Mouse (Mus musculus): ENCODE data around the gene Mgat4b. TPM values are rescaled to one million over a fixed set of nuclear protein-coding genes. Genes with fewer than 3 reads are reported as not detected.
A peak's percentile ranks its signal among the peaks of the same experiment; 100 is the strongest.

The Mgat4b gene
- polyA plus RNA-seq, 2 experiments from 2014 or later, result 1.0 to 1.2 TPM

DNA sequence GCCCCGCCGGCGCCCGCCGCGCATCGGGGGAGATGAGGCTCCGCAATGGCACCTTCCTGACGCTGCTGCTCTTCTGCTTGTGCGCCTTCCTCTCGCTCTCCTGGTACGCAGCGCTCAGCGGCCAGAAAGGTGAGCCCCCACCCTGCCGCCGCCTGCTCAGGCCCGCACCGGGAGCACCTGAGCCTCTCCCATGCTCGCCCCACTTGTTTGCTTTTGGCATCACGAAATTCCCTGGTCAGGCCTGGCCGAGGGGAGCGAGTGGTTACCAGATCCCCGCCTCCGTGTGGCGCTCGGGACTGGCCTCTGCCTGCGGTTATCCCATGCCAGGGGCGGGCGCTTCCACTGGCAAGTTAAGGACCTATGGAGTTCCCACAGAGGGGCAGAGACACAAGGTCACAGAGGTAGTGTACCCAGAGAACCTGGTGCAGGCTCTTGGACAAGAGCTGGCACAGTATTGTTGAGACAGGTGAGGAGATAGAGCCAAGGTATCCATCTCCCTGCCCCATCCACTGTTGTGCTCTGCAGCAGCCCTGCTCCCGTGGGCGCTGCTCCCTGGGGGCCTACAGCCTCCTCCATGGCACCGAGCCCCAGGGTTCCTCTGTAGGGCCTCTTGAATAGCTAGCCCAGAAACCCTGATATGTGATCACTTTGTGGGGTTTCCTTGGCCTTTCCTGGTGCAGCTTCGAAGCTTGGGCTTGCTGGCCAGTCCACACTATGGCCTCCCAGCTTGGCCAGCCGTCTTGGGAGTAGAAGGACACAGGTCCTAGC, 15.1 kb downstream of the Mgat4b start:
- peak; percentile 8 for ATAC-seq

GRCm38 (mm10) chr11:50226406-50226805, 15.7 kb downstream of the Mgat4b start:
- ATAC-seq, result no peak

DNA sequence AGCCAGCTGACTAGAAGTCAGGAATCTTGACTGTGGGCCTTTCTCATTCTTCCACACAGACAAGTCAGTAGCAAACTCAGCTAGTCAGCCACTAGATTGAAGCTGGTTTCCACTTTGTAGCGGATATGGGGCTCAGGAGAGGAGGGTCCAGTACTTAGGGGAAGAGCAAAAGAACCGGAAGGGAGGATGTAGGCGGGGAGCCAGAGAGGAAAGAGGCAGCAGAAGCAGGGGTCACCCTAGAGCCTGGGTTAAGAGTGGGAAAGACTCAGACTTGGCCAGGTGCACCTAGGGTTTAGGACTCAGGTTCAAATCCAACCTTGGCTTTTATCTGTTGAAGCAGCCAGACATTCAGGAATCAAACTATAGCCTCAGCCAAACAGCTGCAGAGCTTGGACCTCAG, 16.5 kb downstream of the Mgat4b start:
- no peak for ATAC-seq

DNA sequence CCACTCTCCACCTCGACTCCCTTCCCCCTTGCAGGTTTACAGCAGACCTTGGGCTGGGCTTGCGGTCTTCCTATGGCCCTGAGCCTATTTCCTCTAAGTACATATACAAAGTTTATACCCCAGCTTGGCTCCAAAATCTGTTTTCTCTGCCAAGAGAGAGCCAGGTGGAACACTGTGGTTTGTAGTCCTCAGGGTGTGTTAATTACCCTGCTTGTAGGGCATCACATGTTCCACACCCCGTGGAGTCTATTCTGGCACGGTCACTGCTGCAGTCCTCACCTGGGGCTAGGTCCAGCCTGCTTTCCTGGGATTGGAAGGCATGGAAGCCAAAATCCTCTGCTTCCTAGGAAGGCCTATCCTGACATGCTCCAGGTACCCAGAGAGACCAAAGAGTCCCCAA, 17.0 kb downstream of the Mgat4b start:
- no peak for ATAC-seq

- no peak for ATAC-seq
Measured at GRCm38 (mm10) chr11:50228772-50229171, 18.1 kb downstream of the Mgat4b start.

DNA sequence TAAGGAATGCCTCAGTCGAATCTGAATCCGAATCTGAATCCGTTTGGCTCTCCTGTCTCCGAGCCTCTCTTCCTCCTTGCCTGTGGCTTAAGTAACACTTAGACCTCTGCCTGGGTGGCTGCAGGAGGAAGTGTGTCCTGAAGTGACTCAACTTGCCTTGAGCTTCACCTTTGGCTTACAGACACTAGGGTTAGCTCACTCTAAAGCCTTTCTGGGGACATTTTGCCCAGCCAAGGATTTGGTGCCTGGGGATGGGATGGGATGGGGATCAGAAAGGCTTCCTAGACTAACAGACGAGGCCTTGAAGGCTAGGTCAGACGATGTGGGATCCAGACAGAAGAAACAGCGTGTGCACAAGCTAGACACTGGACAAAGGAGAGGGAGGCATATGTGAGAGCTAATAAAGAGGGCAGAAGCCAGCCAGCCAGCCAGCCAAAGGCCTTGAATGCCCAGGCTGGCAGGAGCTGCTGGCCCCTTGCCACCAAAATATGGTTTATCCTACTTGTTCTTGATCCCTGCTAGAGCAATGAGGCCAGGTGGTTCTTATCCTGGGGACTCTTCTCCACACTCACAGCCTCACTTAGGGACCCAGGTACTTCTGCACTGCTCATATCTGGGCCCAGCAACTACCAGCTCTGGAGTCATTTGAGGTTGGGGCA, 18.7 kb downstream of the Mgat4b start:
- no peak for ATAC-seq

GRCm38 (mm10) chr11:50230481-50231304, 20.0 kb downstream of the Mgat4b start:
- ATAC-seq, result peak; percentile 29

DNA sequence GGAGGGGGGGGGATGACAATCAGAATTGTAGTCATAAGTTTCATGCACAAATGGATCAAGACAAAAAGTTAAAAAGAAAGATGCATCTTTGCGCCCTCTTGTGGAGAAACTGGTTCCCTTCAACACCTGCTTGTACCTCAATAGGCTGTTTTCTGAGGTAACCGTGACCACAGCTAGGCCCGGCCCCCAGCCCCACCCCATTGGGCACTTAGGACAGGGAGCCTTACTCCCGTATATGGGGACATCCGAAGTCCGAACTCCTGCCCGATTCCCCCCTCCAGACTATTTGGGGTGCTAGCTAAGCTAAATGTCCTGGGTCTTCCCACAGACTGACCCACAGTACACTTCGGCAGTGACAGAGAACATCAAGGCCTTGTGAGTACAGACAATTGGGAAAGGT, 20.7 kb downstream of the Mgat4b start:
- peak; percentile 51 for ATAC-seq

DNA sequence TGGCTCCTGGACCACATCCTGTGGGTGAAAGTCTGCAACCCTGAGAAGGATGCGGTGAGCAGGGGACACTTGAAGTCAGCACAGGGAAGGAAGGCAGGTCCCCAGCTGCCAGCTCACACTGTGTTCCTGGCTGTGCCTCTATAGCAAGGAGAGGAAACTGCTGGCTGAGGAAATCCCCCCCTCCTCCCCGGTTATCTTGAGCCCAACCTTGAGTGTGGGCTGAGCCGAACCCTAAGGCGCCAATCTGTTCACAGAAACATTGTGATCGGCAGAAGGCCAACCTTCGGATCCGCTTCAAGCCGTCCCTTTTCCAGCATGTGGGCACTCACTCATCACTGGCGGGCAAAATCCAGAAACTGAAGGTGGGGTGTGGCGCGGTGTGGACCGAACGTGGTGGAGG, 22.3 kb downstream of the Mgat4b start:
- no peak for ATAC-seq

DNA sequence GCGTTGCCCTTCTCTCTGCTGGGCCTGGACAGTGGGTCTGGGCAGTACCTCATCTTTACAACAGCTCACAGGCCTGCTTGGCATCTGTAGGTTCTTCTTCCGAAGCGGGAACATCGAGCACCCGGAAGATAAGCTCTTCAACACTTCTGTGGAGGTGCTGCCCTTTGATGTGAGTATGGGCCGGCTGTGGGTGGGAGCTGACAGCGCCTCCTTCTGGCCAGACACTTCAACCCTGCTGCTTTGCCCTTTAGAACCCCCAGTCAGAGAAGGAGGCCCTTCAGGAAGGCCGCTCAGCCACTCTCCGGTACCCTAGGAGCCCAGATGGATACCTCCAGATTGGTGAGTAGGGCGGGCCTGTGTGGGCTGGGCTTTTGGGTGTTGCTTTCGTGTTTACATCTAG, 23.3 kb downstream of the Mgat4b start:
- no peak for ATAC-seq

GRCm38 (mm10) chr11:50234606-50235005, 23.9 kb downstream of the Mgat4b start:
- no peak for ATAC-seq

GRCm38 (mm10) chr11:50236540-50236936, 25.8 kb downstream of the Mgat4b start:
- peak; percentile 91 for ATAC-seq

DNA sequence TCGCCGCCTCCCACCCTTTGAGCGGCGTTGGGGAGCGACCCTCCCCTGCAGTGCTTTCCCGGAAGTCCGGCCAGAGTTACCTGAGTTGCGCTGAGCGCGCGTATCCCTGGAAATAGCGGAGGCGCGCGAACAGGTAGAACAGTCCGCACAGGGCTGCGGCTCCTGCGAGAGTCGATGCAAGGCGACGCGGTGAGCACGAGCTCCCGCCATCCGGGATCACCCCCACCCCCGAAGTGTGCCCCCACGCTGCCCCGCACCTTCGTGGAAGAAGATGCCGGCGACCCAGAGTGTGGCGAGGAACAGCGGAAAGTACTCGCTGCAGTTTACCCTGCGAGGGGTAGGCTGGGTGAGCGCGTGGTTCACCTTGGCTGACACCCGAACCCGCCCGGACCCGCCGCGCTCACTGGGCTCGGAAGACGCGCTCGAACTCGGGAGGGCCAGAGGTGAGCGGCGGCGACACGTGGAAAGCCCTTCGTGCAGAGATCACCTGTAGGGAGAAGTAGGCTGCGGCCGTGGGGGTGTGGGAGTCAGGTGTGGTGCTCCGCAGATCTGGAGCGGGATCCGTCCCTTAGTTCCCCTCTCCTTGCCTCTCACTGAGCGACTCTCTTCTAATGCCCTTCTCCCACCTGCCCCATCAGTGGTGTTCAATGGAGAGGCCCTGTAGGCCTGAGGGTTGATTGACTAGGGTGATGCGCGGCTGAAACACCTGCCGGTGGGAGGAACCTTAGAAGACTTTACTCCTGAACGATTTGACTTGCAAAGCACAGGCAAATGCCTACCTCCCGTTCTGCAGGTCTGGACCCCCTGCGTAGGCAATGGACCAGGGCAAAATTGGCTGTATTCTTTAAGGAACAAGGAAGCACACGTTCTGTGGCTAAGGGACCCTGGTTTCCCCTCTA, 26.5 kb downstream of the Mgat4b start:
- ATAC-seq, result peak; percentile 6

DNA sequence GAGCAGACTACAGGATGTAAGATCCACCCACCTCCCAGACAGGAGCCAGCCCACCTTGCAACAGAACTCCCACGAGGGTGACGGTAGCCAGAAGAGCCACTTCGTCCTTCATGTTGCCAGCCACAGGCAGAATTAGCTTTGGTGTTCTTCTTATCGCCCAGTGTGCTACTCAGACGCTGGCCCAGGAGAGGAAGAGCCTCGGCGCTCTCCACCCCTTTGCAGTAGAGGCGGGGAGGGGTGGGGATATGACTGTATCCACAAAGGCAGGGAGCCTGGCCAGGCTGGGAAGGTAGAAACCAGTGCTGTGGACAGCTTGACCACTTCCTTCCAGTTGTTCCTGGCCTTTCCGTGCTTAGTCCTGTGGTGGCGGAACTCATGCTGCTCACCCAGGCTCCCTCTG, 27.6 kb downstream of the Mgat4b start, which contains the start of gene Ltc4s:
Ltc4s (minus strand) TSS at position 293 of the 400 bp plus-strand sequence.
- ATAC-seq, result no peak

DNA sequence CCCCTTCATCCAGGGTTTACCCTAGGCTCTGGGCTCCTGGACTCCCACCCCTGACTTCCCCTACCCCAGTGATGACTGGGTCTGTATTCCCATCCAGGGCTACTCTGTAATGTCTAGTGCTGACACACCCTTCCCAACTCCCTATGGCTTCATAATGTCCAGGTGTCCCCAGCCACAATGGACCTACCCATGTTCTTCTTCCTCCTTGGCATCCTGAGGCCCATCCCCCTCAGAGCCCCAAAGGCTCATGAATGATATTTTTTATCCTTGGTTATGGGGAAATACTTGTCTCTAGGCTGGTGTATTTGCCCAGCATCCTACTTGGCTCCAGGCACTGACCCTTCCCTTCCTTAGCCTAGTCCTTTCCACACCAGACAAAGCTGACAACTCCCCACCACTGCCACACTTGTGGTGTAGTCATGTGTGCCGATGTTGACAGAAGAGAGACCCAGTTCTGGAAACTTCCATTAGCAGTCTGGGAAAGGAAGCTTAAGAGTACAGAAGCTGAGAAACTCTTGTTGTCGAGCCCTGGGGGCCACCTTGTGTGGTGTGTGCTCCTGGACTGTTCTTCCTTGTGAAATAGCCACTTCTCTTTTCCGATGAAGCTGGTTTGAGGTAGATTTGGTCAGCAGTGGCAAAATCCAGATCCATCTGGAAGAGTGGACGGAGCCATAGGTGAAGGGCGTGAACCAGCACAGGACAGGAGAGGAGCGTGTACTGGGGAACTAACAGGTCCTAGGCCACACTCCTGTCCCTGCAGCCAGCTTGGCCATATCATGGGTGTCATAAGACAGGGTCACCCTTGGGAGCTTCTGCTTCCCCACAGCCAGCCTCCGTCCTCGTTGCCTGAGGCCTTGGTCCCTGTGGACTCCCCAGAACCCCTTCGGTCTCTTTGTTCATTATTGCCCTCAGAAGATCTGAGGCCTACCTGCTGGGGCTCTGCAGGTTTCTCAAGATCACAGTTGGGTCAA, 28.4 kb downstream of the Mgat4b start:
- no peak for ATAC-seq

DNA sequence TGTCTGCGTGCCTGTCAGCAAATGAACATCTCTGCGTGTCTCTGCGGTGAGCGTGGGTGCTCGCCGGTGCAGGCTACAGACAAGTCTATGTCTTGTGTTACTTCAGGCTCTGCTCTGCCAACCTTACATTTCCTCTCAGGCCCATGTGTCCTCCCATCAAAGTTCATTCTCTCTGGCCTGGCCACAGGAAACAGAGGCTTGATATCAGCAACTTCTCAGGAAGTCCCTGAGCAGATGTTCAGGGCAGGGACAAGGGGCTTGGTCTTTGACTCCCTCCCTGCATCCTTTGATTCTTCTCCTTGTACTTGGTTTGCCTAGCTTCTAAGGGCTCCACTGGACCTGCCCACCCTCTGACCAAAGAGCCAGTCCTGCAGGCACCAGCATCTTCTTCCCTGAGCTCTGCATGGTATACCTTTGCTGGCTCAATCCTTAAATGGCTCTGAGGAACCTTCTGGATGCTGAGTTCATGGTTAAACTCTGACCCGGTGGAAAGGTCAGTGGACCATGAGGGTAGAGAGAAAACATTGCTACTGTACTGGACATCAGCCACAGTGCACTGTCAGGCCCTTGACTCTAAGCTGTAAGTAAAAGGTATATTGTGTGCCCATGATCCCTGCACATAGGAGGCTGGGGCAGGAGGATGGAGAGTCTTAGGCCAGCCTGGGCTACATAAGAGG, 29.7 kb downstream of the Mgat4b start:
- no peak for ATAC-seq

GRCm38 (mm10) chr11:50243926-50244325, 33.2 kb downstream of the Mgat4b start:
- no peak for ATAC-seq

GRCm38 (mm10) chr11:50245269-50245668, 34.6 kb downstream of the Mgat4b start:
- no peak for ATAC-seq

GRCm38 (mm10) chr11:50248473-50249171, 37.9 kb downstream of the Mgat4b start:
- no peak for ATAC-seq

- no peak for ATAC-seq
Measured at GRCm38 (mm10) chr11:50252166-50252565, 41.5 kb downstream of the Mgat4b start.

All from activated CD4-positive, CD25-positive, alpha-beta regulatory T cell, adult 4 months (primary cell).